Mouse (Mus musculus): ENCODE measurements around the gene Ldlrad3.

Ldlrad3 gene

DNA sequence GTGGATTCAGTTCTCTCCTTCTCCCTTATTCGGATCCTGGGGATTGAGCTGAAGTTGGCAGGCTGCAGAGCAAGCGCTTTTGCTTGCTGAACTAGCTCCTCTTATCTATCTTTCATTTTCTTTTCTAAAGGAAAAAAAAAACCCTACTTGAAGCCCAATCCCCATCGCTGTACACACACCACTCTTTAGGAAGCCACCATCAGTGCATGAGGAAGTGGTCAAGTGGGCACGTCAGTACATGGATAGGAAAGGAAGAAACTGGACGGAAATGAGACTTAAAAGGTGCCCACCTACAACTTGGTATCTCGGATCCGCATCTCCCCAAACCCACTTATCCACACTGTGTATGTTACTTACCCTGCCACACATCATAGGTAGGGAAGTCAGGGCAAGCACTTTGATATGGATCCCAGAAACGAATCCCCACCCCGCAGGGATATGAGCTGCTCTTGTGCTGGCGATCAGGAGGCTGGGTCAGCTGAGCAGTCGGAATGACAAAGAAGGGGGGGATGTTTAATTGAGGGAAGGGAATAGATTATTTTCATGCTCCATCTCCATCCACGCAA lies 183.7 kb downstream of the Ldlrad3 start:
- in situ Hi-C loops (cut with MboI; ENCODE audit: low pct_unique_long_range_greater_than_20kb in 1 of 2, low sequenced_read_pairs in 2 of 2, unreplicated experiment in 1 of 2): no loop called here

DNA sequence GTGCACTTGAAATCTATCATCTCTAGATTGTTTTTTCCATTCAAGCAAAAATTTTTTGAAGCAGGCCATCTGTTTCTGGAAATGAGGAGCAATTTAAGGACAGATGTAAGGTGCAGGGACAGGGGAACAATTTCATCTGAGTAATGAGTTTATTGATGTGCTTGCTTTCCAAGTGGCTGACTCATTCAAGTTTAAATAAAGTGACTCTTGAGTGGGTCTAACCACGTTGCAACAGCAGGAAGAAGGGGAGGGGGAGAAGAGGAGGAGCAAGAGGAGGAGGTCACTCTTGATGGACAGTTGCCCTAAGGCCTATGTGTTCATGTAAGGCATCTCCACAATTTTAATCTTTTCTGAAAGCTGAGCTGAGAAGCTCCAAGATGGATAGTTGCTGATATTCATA lies 184.5 kb downstream of the Ldlrad3 start:
- in situ Hi-C loops (cut with MboI; ENCODE audit: low pct_unique_long_range_greater_than_20kb in 1 of 2, low sequenced_read_pairs in 2 of 2, unreplicated experiment in 1 of 2): no loop called here

DNA sequence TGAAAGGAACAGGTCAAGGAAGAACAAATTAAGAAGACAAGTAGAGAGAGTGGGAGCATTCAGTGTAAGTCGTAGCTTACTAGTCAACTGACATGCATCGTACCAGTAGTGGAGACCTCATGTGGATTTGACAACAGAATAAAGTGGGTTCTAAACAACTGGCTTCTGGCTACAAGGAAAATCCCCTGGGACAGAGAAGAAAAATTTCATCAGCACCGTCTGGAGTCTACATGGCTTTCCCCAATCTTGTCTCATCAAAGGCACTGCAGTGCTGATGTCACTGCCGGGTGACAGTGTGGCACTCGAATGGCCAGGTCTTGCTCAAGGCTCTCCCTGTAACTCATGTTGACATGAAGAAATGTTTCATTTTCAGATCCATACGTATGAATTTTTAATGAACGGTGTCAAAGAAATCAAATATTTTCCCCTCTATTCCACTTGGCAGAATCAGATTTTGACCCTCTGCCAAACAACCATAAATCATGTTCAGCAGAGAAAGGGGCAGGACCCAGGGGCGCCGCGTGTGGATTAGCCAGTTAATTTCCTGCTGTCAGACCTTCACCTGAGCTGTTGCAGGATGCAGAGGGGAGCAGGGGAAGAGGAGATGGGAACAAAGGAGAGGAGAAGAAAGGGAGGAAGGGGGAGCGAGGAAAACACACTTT lies 187.1 kb downstream of the Ldlrad3 start:
- in situ Hi-C loops (cut with MboI; ENCODE audit: low pct_unique_long_range_greater_than_20kb in 1 of 2, low sequenced_read_pairs in 2 of 2, unreplicated experiment in 1 of 2): no loop called here

DNA sequence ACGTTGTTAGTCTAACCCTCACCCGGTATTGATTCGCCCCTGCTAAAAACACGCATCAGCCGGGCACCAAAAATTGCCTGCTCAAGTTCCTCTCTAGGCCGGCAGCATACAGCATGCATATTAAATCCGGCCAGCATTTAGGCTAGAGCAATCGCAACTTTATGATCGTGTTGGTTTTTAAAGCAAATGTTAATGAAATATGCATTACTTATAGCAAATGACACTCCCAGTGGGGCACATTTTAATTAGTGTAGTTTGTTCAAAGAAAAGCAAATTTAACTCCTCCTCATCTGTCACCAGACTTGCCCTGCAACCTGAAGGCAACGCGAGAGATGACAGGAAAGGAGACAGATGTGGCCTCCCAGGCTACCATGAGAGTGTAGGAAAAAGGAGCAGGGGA lies 189.2 kb downstream of the Ldlrad3 start:
- in situ Hi-C loops (cut with MboI; ENCODE audit: low pct_unique_long_range_greater_than_20kb in 1 of 2, low sequenced_read_pairs in 2 of 2, unreplicated experiment in 1 of 2): no loop called here

DNA sequence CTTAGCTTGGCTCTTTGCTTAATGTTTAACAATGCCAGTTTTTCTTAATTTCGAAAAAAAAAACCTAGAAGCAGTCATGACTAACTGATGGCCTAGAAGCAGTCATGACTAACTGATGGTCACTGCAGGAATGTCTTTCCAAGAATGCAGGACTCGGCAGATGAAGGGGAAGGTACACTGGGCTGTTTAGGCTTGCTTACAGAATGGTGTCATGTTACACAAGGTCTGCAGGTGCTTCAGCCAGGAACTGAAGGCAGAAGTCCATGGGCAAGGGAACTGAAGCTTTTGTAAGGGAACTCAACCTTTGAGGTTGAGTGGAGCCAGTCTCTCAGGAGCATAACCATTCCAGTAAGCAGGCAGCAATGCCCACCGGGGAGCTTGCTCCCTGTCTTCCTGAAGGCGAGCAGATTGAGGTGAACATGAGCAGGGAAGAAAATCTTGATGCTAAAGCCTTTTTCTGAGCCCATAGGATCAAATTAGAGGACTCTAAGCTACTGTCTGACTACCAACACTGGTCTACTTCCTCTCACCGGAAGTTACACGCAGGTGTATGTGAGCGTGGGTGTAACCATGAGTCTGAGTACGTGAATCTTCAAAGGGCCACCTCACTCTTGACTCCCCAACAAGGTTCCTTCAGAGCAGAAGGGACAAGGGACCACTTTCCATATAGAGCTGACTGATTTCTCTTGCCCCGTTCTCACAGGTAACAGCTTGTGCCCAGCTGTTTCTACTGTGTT lies 193.4 kb downstream of the Ldlrad3 start:
- in situ Hi-C loops (cut with MboI; ENCODE audit: low pct_unique_long_range_greater_than_20kb in 1 of 2, low sequenced_read_pairs in 2 of 2, unreplicated experiment in 1 of 2): no loop called here

DNA sequence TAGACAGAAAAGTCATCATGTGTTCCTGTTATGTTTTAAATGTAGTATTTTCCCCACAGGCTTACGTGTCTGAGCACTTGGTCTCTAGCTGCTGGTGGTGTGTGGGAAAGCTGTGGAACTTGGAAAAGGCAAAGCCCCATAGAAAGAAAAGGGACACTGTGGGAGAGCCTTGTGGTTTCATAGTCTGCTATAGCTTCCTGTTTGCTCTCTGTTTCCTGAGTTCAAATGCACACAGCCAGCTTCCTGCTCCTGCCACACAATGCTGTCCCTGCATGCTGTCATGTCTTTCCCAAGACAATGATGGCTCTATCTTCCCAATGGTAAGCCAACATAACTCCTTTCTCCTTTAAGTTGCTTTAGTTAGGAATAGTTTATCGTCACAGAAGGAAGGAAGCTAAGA lies 194.5 kb downstream of the Ldlrad3 start:
- in situ Hi-C loops (cut with MboI; ENCODE audit: low pct_unique_long_range_greater_than_20kb in 1 of 2, low sequenced_read_pairs in 2 of 2, unreplicated experiment in 1 of 2): no loop called here

DNA sequence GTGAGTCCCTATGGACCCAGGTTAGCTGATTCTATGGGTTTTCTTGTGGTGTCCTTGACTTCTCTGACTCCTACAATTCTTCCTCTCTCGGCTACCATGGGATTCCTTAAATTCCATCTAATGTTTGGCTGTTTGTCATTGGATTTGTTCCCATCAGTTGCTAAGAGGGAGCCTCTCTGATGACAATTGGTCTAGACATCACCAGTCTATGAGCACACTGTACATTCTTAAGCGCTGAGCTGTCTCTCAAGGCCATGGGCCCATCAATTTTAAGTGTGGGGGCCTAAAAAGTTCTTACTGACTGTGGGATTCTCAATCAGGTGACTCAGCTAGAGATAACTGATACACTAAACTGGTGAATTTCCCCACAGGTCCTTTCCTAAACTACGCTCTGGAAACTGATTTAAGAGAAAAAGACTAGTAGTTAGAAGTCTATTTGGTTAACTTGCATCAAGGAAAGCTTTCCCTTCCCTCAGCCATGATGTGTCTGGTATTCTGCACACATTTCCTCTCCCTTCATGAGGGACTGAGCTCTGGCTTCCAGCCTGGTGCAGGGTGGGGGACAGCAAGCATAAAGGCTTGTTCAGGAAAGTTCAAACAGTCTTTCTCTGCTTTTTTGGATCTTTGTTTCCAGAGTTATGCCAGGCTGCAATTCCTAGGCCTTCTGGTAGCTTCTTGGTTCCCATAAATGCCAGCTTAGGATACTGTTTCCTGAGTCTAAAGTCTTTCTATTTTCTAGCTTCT lies 199.7 kb downstream of the Ldlrad3 start:
- in situ Hi-C loops (cut with MboI; ENCODE audit: low pct_unique_long_range_greater_than_20kb in 1 of 2, low sequenced_read_pairs in 2 of 2, unreplicated experiment in 1 of 2): no loop called here

DNA sequence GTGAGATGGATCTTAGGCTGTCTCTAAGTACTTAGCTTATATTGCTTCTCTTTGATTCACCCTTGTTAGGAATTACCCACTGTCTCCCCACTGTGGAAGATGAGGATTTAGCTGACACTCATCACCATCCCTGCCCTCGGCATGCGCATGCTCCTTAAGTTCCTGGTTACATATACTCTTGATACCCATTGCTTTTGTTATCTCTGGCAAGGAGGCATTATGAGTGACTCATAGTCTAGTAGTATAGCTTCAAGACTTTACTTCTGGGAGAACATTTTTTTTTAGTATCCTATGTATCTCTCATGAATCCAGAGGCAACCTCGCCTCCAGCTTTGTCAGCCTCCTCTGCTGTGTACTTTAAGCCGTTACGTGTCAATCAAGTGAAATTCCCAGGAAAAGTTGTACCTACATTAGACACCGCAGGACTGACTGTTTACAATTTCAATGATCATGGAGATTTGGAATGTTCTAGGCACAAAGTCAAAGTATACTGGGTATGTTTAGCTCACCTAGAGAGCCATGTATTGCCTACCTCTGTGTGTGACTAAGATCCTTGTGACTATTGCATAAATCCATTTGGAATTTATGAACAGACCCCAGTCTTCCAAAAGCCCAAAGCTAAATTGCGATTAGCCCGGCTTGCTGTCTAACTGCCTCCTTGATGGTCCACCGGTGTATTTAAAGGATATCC lies 202.2 kb downstream of the Ldlrad3 start:
- in situ Hi-C loops (cut with MboI; ENCODE audit: low pct_unique_long_range_greater_than_20kb in 1 of 2, low sequenced_read_pairs in 2 of 2, unreplicated experiment in 1 of 2): no loop called here

DNA sequence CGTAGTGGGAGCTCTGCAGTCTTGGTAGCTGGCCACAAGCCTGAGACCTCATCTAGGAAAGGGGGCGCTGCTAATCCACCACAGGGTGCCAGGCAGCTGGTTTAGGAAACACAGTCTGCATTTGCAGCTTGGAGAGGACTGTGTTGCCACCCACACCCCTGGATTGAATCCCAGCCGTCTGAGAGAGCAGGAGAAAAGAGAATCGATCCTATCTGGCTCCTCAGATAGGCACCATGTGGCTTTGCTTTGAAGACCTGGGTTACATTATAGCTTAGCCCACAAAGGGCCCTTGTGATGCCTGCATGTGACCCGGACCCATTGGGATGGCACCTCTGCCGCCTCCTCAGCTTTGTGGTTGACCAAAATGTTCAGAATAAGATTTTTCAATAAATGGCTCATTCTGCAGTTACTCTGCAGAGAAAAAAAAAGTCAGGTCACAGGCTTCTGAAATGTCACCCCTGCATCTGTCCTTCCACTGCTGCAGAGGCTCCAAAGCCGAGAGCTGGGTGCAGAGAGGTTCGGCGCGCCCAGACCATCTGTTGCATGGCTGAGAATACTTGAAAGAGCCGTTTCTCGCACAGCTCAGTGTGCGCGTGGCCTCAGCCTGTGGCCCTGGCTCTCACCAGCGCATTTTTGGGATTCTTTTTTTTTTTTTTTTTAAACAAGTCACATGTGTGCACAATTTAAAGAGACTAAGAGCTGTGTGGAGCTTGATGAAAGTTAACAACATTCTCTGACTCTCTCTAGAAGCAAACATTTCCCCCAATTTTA lies 202.9 kb downstream of the Ldlrad3 start:
- in situ Hi-C loops (cut with MboI; ENCODE audit: low pct_unique_long_range_greater_than_20kb in 1 of 2, low sequenced_read_pairs in 2 of 2, unreplicated experiment in 1 of 2): no loop called here

DNA sequence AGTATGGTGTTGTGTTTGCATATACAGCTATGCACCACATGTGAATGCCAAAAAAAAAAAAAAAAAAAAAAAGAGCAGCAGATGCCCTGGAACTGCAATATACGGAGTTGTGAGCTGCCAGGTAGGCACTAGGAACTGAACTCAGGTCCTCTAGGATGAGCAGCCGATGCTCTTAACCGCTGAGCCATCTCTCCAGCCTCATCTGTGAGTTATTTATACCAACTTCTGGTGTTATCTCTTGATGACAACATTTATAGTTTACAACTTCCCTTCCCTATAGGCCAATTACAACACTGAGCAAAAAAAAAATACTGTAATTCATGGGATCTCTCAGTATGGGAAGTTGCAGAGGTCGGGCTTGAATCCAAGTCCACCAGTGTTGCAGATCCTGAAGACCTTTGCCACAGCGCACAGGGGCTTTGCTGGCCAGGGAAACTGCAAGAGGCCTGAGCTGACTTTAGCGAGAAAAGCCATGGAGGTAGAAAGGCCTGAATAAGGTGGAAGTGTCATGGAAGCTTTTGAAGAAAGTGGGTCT lies 204.2 kb downstream of the Ldlrad3 start:
- in situ Hi-C loops (cut with MboI; ENCODE audit: low pct_unique_long_range_greater_than_20kb in 1 of 2, low sequenced_read_pairs in 2 of 2, unreplicated experiment in 1 of 2): no loop called here

DNA sequence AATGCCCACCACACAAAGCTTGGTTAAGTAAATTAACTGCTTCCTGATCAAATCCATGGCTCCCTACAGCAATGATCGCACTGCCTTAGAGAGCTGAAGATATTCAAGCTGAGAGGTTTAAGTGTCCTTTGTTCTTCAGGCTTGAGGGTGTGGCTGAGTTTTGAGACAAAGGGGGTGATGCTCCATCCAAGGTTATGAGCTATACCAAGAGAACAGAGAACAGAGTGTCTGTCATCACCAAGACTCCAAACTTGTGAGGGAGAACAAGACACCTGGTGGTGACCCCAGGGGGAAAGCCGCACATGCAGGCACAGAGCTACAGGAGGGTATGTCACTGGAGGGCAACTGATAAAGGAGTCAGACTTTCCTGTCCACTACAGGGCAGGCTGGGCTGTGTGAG lies 205.0 kb downstream of the Ldlrad3 start:
- in situ Hi-C loops (cut with MboI; ENCODE audit: low pct_unique_long_range_greater_than_20kb in 1 of 2, low sequenced_read_pairs in 2 of 2, unreplicated experiment in 1 of 2): no loop called here

DNA sequence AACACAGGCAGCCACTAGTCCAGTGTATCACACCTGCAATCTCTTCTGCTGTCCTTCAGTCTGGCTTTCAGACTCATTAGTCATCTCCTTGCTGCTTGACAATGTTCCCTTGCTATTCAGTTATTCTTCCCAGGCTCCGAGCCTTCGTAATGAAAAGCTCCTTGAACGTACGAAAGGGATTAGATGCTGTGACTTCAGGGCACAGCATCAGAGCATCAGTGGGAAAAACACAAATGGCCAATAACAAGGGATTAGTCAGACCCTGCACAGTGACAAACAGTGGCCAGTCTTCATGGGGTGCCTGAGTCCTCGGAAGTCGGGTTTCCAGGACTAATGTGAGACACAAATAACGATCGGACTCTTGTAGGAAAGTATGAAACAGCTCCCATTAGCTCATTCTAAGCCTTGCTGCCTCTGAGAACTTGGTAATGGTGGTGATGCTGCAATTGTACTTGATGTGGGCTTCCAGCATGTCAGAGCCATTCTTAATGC lies 205.7 kb downstream of the Ldlrad3 start:
- in situ Hi-C loops (cut with MboI; ENCODE audit: low pct_unique_long_range_greater_than_20kb in 1 of 2, low sequenced_read_pairs in 2 of 2, unreplicated experiment in 1 of 2): no loop called here

DNA sequence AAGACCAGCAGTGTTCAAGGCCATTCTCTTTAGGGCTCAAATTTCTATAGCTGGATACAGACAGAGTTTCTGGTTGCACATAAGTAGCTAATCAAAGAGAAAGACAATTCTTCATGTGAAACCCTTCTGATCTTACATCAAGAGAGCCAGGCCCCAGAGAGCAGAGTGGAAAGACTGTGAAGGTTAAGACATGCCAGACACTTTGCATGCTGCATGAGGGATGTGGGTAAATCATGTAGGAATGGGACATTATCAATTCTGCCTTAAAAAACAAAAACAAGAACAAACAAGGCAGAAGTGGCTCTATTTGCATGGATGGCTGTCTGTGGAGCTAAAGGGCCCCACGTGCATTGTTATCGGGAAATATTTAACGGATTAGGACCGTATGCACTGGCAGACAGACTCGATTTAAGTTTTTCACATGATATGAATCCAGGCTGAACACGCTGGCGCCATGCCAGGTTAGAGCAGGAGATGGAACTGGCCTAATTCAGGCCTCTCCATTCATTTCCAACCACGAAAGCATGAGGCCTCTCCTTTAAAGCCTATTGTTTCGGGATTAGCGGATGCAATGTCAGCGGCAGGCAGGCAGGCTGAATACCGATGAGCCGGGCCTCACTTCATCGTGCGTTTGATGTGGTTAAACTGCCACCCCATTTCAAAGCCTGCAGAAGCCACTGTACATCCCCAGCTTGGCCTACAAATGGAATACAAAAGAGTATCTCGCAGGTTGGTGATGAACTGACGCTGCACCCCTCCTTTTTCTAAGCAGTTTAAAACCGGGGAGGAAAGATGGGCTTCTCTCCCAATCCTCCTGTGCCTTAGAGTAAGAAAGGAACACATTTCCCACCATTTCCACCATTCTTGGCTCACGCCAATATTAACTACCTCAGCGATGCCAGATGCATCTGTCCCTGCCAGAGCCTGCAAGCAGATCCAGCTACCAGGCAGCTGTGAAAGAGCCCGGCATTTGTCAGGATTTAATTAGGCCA lies 207.4 kb downstream of the Ldlrad3 start:
- in situ Hi-C loops (cut with MboI; ENCODE audit: low pct_unique_long_range_greater_than_20kb in 1 of 2, low sequenced_read_pairs in 2 of 2, unreplicated experiment in 1 of 2): no loop called here

DNA sequence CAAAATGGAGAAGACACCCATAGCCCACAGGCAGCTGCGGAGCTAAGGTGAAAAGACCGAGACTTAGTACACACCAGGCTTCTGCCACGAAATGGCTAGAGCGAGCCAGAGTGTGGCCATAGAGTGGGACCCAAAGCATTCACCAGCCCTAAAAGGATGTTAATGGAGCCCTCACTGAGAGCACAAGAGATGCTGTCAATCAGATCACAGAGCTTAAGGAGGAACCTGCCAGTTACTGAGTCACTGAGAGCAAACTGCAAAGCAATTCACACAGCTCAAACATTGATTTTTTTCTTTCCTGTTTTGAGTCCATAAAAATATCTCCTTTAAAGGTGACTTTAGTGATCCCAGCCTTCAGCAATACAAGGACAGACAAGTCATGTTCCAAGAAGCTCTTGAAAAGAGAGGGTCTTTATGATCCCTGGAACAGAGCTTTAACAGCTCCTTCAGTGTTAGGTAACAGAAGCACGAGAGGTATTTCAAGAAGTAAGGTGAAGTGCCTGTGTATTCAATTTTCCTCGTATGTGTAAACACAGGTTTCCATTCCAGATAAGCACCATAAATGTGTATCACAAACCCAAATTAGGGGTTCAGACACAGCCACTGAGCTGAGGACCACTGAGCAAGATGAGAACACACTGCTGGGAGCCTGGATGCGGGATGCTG lies 209.7 kb downstream of the Ldlrad3 start:
- in situ Hi-C loops (cut with MboI; ENCODE audit: low pct_unique_long_range_greater_than_20kb in 1 of 2, low sequenced_read_pairs in 2 of 2, unreplicated experiment in 1 of 2): no loop called here

DNA sequence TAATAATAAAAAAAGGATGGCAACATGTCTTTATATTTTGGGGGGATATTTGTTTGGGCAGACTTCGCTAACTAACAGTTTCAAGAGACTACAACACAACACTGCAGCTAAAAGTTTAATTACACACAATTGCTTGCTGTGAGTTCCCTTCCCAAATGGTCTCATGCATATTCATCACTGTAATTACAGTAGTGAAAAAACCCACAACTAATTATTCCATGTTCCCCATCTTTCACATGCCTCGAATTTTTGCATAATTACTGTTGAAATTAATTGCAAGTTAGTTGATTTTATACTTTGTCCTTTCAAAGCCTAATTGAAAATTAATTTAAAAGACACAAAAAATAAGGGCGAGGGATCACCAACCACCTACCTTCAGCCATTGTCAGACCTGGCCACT lies 212.4 kb downstream of the Ldlrad3 start:
- in situ Hi-C loops (cut with MboI; ENCODE audit: low pct_unique_long_range_greater_than_20kb in 1 of 2, low sequenced_read_pairs in 2 of 2, unreplicated experiment in 1 of 2): no loop called here

DNA sequence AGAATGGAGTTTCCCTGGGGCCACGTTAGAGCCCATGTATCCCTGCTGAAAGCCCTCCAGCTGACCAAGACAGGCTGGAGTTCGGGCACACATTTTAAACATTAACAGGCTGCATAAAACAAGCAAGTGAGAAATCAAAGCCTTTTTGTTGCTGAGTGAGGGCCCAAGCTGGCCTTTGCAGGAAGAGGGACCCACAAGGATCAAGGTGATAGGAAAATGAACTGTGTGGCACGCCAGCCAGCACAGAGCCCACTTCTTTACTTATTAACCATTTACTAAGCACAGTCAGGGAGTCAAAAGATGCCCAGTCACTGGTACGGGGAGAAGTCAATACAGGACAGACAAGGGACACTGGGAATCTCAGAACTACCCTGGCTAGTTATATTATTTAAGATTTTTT lies 218.6 kb downstream of the Ldlrad3 start:
- in situ Hi-C loops (cut with MboI; ENCODE audit: low pct_unique_long_range_greater_than_20kb in 1 of 2, low sequenced_read_pairs in 2 of 2, unreplicated experiment in 1 of 2): no loop called here

Data from mouse embryonic stem cell (cell line).